Mouse (Mus musculus) CH12.LX (cell line): Measurements from ENCODE around the gene Gjc2. TPM values are rescaled to one million over a fixed set of nuclear protein-coding genes. Genes with fewer than 3 reads are reported as not detected.

Experiments
- DNase-seq: peaks from one replicate; pipeline ENCODE4 v3.0.0-alpha.2; 2013; ENCODE audit errors: extremely low read depth
- H3K27ac ChIP-seq: 2 replicates; pipeline ENCODE4 v1.5.1; 2012; ENCODE audit warnings: low read depth, mild to moderate bottlenecking, control low read depth, moderate library complexity; ENCODE audit not compliant: insufficient read depth
- H3K27me3 ChIP-seq: replicated peaks from 2 replicates; pipeline ENCODE3; 2012; ENCODE audit warnings: inconsistent platforms
- H3K36me3 ChIP-seq, 2 experiments: replicated peaks in 1 of 2; 2 replicates each; pipeline versions ENCODE3 to v1.6.1; 2012; ENCODE audit warnings: inconsistent platforms in 1 of 2, low read length in 1 of 2, mild to moderate bottlenecking in 1 of 2, mixed read lengths in 1 of 2, moderate library complexity in 1 of 2; ENCODE audit not compliant: control insufficient read depth in 1 of 2, insufficient read depth in 1 of 2
- H3K4me1 ChIP-seq, 2 experiments: 2 replicates each; pipeline ENCODE4 v1.6.1; 2012; ENCODE audit warnings: inconsistent platforms in 1 of 2, moderate library complexity in 1 of 2; ENCODE audit not compliant: insufficient read depth in 2 of 2, control insufficient read depth in 1 of 2
- H3K4me2 ChIP-seq: 2 replicates; pipeline ENCODE4 v1.6.1; 2012; ENCODE audit warnings: low read depth, mild to moderate bottlenecking, control low read depth; ENCODE audit not compliant: poor library complexity, insufficient read depth, severe bottlenecking
- H3K4me3 ChIP-seq, 3 experiments: fragments of 150-350 bp in 1 of 3; sonication (generic) in 1 of 3; replicated peaks in 1 of 3; 2 replicates each; pipeline versions ENCODE3 to v1.5.1; 2011 to 2012; ENCODE audit warnings: low read depth in 2 of 3, low read length in 2 of 3, mild to moderate bottlenecking in 2 of 3, moderate library complexity in 2 of 3, control low read depth in 1 of 3, improper control_type of control experiment in 1 of 3, inconsistent platforms in 1 of 3, mixed read lengths in 1 of 3; ENCODE audit not compliant: poor library complexity in 1 of 3
- H3K79me2 ChIP-seq: replicated peaks from 2 replicates; pipeline ENCODE4 v1.6.1; 2012; ENCODE audit warnings: mild to moderate bottlenecking, moderate library complexity; ENCODE audit not compliant: control insufficient read depth, poor library complexity, insufficient read depth, severe bottlenecking; ENCODE audit errors: extremely low read depth
- H3K9ac ChIP-seq: 2 replicates; pipeline ENCODE4 v1.6.1; 2012; ENCODE audit warnings: low read depth, mild to moderate bottlenecking, control low read depth, moderate library complexity; ENCODE audit not compliant: insufficient read depth
- H3K9me3 ChIP-seq: replicated peaks from 2 replicates; pipeline ENCODE3; 2012; ENCODE audit warnings: low read length, inconsistent platforms, mixed read lengths
- CHD2 ChIP-seq: IDR thresholded peaks from 2 replicates; pipeline ENCODE4 v1.6.1; 2011; ENCODE audit warnings: low read length, improper control_type of control experiment
- CTCF ChIP-seq, 2 experiments: IDR thresholded peaks in 1 of 2; conservative IDR thresholded peaks in 1 of 2; 2 replicates each; pipeline ENCODE4 v1.5.1; 2011 to 2012; ENCODE audit warnings: low read depth in 2 of 2, low read length in 2 of 2, improper control_type of control experiment in 1 of 2, inconsistent platforms in 1 of 2, mild to moderate bottlenecking in 1 of 2, moderate library complexity in 1 of 2
- ELF1 ChIP-seq: IDR thresholded peaks from 2 replicates; pipeline ENCODE4 v1.6.1; 2014; ENCODE audit warnings: low read depth, mild to moderate bottlenecking, inconsistent platforms, low read length, improper control_type of control experiment
- EP300 ChIP-seq: IDR thresholded peaks from 2 replicates; pipeline ENCODE4 v1.6.1; 2011; ENCODE audit warnings: low read length, improper control_type of control experiment
- HCFC1 ChIP-seq: IDR thresholded peaks from 2 replicates; pipeline ENCODE4 v1.6.1; 2012; ENCODE audit warnings: low read depth, mild to moderate bottlenecking, inconsistent platforms, low read length, improper control_type of control experiment
- IRF4 ChIP-seq: IDR thresholded peaks from 2 replicates; pipeline ENCODE4 v1.6.1; 2014; ENCODE audit warnings: low read depth, mild to moderate bottlenecking, inconsistent platforms, low read length, improper control_type of control experiment
- MAFK ChIP-seq: IDR thresholded peaks from 2 replicates; pipeline ENCODE4 v1.6.1; 2011; ENCODE audit warnings: low read length, improper control_type of control experiment; ENCODE audit not compliant: insufficient replicate concordance
- MAX ChIP-seq: IDR thresholded peaks from 2 replicates; pipeline ENCODE4 v1.6.1; 2011; ENCODE audit warnings: low read length, improper control_type of control experiment
- MAZ ChIP-seq: IDR thresholded peaks from 2 replicates; pipeline ENCODE4 v1.6.1; 2012; ENCODE audit warnings: low read depth, mild to moderate bottlenecking, inconsistent platforms, low read length, improper control_type of control experiment, moderate library complexity
- MXI1 ChIP-seq: IDR thresholded peaks from 2 replicates; pipeline ENCODE4 v1.6.1; 2011; ENCODE audit warnings: mild to moderate bottlenecking, low read depth, low read length, improper control_type of control experiment
- MYC ChIP-seq: IDR thresholded peaks from 2 replicates; pipeline ENCODE4 v1.6.1; 2011; ENCODE audit warnings: low read depth, mild to moderate bottlenecking, improper control_type of control experiment, low read length
- PAX5 ChIP-seq: IDR thresholded peaks from 2 replicates; pipeline ENCODE4 v1.6.1; 2012; ENCODE audit warnings: low read length, inconsistent platforms, mixed read lengths
- POLR2A ChIP-seq: IDR thresholded peaks from 2 replicates; pipeline ENCODE4 v1.6.1; 2011; ENCODE audit warnings: low read depth, mild to moderate bottlenecking, improper control_type of control experiment, low read length
- RAD21 ChIP-seq: IDR thresholded peaks from 2 replicates; pipeline ENCODE4 v1.6.1; 2011; ENCODE audit warnings: low read depth, mild to moderate bottlenecking, low read length, improper control_type of control experiment, moderate library complexity
- RCOR1 ChIP-seq: conservative IDR thresholded peaks from 2 replicates; pipeline ENCODE4 v1.6.1; 2012; ENCODE audit warnings: low read depth, mild to moderate bottlenecking, inconsistent platforms, low read length, improper control_type of control experiment
- SIN3A ChIP-seq: IDR thresholded peaks from 2 replicates; pipeline ENCODE4 v1.6.1; 2012; ENCODE audit warnings: low read length, improper control_type of control experiment, inconsistent platforms
- TBP ChIP-seq: conservative IDR thresholded peaks from 2 replicates; pipeline ENCODE4 v1.6.1; 2011; ENCODE audit warnings: low read depth, low read length, improper control_type of control experiment
- UBTF ChIP-seq: IDR thresholded peaks from 2 replicates; pipeline ENCODE4 v1.6.1; 2012; ENCODE audit warnings: low read depth, mild to moderate bottlenecking, inconsistent platforms, low read length, improper control_type of control experiment, moderate library complexity
- USF1 ChIP-seq: IDR thresholded peaks from 2 replicates; pipeline ENCODE4 v1.6.1; 2014; ENCODE audit warnings: low read depth, mild to moderate bottlenecking, inconsistent platforms, low read length, improper control_type of control experiment
- ZC3H11A ChIP-seq: IDR thresholded peaks from 2 replicates; pipeline ENCODE4 v1.6.1; 2012; ENCODE audit warnings: low read depth, mild to moderate bottlenecking, inconsistent platforms, low read length, improper control_type of control experiment
- ZKSCAN1 ChIP-seq: IDR thresholded peaks from 2 replicates; pipeline ENCODE4 v1.6.1; 2012; ENCODE audit warnings: low read depth, inconsistent platforms, low read length, improper control_type of control experiment, borderline replicate concordance
- dilution Hi-C: fragments of 300-500 bp; cut with MboI; formaldehyde crosslinking; loops from 2 replicates; pipeline ENCODE4 v1.14.3; 2020; ENCODE audit warnings: low sequenced_read_pairs; ENCODE audit not compliant: extremely low pct_unique_long_range_greater_than_20kb, extremely low pct_ligation_motif_present
- in situ Hi-C: fragments of 300-500 bp; cut with MboI; formaldehyde crosslinking; loops from 3 replicates; pipeline ENCODE4 v1.14.3; 2019; ENCODE audit warnings: low sequenced_read_pairs, low pct_ligation_motif_present, low pct_unique_long_range_greater_than_20kb, mixed read lengths
- polyA plus RNA-seq: library from polyadenylated mRNA; unstranded; fragments of >175 nt; gene quantifications from 2 replicates; pipeline ENCODE4 v1.2.1, GENCODE M21; 2012; ENCODE audit warnings: low read depth; ENCODE audit not compliant: insufficient read length
- total RNA-seq, 2 experiments: library from RNA; depleted of rRNA; stranded (reverse); fragments of 300-350 nt in 1 of 2; fragments of >200 nt in 1 of 2; gene quantifications; 2 replicates each; pipeline ENCODE4 v1.2.3; 2012 to 2014

The Gjc2 gene
- total and polyA plus RNA-seq, 3 experiments: 0.08 to 0.13 TPM; not detected in 1

- TF ChIP-seq HCFC1 (peak; percentile 89), RAD21 (no peak), EP300 (peak; percentile 17; the same call in 1 of the 2 replicates), MXI1 (peak; percentile 92), CTCF (conservative IDR thresholded peaks at IDR 0.05 in 1 of 2, IDR thresholded peaks at IDR 0.05 in 1 of 2; ENCODE audit: low read depth in 2 of 2, low read length in 2 of 2) (no peak), USF1 (no peak), CHD2 (peak; percentile 88), MAZ (peak; percentile 64), RCOR1 (peak; percentile 15; the same call in 1 of the 2 replicates)
Observed at GRCm38 (mm10) chr11:59202081-59202995, 19.3 kb upstream of the Gjc2 start, which contains the start of gene Mrpl55 (continued).

GRCm38 (mm10) chr11:59201216-59202002 lies 18.4 kb upstream of the Gjc2 start:
- peak overlapping the region; percentile 68 to 99 (median 77) for H3K4me3 ChIP-seq
- H3K27ac ChIP-seq: no peak overlapping the region
- no peaks in the 10 kb centered on the region for H3K9me3 ChIP-seq
- in situ Hi-C loops (loop anchor here (5.0 kb wide), 1 partner anchor 34 kb away; no protein-coding TSS in a partner anchor), dilution Hi-C loops (no loop called here)
- no peak for TF ChIP-seq CTCF (conservative IDR thresholded peaks at IDR 0.05 in 1 of 2, IDR thresholded peaks at IDR 0.05 in 1 of 2; ENCODE audit: low read depth in 2 of 2, low read length in 2 of 2)
- TF ChIP-seq ELF1: no peak
- TF ChIP-seq USF1: no peak
- TF ChIP-seq SIN3A: no peak
- TF ChIP-seq RAD21: no peak
- no peak for TF ChIP-seq CHD2
- no peak for TF ChIP-seq HCFC1
- TF ChIP-seq MAFK: no peak
- TF ChIP-seq RCOR1: no peak
- TF ChIP-seq TBP: no peak
- TF ChIP-seq ZKSCAN1: no peak
- TF ChIP-seq MYC: no peak
- no peak for TF ChIP-seq POLR2A
- TF ChIP-seq PAX5: no peak
- no peak for TF ChIP-seq ZC3H11A
- no peak for TF ChIP-seq UBTF
- TF ChIP-seq IRF4: no peak; the same call in 1 of the 2 replicates
- TF ChIP-seq EP300: no peak
- TF ChIP-seq MAX: no peak
- H3K9ac ChIP-seq: peak overlapping the region; percentile 67
- H3K4me1 ChIP-seq: peaks cover 4 to 18% of the 10 kb centered on the region in 2 experiments
- peaks cover 6% of the 10 kb centered on the region for H3K79me2 ChIP-seq
- H3K27me3 ChIP-seq: no peaks in the 10 kb centered on the region
- H3K36me3 ChIP-seq: peaks cover 23 to 46% of the 10 kb centered on the region in 2 experiments
- DNase-seq: peak; percentile 50
- H3K4me2 ChIP-seq: peak overlapping the region; percentile 77
